Mouse (Mus musculus): ENCODE measurements around the gene Vmn1r229.

The Vmn1r229 gene

DNA sequence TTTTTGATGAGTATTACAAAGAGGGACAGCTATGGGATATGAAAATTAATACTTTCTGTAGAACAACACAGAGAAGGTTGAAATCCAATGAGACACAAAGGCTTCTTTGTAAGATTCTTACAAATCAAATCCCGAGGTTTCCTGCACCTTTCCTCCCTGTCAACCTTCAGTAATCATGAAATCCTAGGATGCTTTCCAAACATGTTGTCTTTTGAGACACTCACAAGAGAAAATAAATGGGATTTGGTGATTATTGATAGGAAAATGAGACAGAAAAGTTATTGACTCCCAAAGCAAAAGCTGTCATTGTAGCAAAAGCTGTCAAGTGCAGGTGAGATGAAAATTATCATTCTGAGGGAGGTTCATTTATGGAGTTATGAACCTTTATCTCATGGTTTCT, at the start of gene Vmn1r229:
Gene Vmn1r229 (plus strand): TSS at position 301 of the 400 bp plus-strand sequence.
- no peak for DNase-seq (ENCODE audit: low spot score)

DNA sequence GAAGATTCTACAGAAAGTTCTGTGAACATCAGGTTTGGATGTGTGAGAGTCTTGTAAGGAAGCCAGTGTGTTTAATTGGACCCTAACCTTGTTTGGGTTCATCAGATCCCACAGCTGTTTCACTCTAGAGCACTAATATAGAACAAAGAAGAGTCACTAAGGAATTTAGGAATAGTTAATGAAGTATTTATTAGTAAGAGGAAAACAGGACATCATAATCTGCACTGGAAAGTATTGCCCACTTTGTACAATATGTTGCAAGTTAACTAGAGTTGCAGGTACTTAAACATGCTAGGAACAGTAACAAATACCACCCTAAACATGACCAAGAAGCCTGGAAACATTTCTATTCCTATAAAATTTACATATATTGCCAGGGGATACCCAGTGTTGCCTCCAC, 25.3 kb upstream of the Vmn1r229 start, which contains the start of gene Vmn1r228:
Gene Vmn1r228 (minus strand): TSS at position 101 of the 400 bp plus-strand sequence.
- DNase-seq (ENCODE audit: low spot score): no peak

DNA sequence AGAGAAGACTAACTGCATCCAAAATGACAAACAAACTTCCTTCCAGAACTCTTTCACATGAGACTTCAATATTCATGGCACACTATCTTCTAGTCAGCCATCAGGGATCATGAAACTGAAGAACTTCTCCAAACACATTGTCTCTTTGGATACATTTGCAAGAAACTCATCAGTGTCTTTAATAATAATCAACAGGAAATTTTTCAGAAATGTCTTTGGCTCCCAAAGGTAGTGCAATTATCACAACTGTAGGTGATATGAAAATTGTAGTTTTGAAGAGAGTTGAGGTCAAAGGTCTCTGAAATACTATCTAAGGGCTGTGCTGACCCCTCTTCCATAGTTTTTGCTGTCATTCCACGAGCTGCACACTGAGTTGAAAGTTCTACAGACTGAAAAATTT, 28.8 kb downstream of the Vmn1r229 start, which contains the start of gene Vmn1r230:
Gene Vmn1r230 (plus strand): TSS at position 301 of the 400 bp plus-strand sequence.
- no peak for DNase-seq (ENCODE audit: low spot score)
